Mouse (Mus musculus) liver, postnatal 0 days (tissue): ENCODE results near the gene Cercam.

Experiments used
- CTCF ChIP-seq: sonication (generic); IDR thresholded peaks from 2 replicates; pipeline ENCODE4 v1.5.1; 2016; ENCODE audit warnings: antibody characterized with exemption, low read depth
- EP300 ChIP-seq: IDR thresholded peaks from 2 replicates; pipeline ENCODE4 v1.6.1; 2016; ENCODE audit warnings: antibody characterized with exemption, low read depth, mild to moderate bottlenecking

- TF ChIP-seq EP300 = peak; percentile 14; the same call in 1 of the 2 replicates
- peak; percentile 76 for TF ChIP-seq CTCF
Observed at GRCm38 (mm10) chr2:29889991-29890833, 21.2 kb downstream of the Cercam start.
